Comparison of ENCODE assay signal across 13 mouse cellular contexts in genomic region chr5:64478599-64479214, GRCm38 (mm10).
DNase-seq lines count a peak whose midpoint lies in the region; ATAC-seq and TF ChIP-seq lines count a peak whose summit lies in the region.
"Had no signal": no experiment of that assay in that cellular context is flagged by ENCODE, and none has a peak within 500 bp of the region (broad histone marks: within the 10 kb centered on the region; RNA-seq: fewer than 3 reads in every experiment).

No protein-coding gene starts in this region.

- no peak for TF ChIP-seq POLR2A in liver, adult 2 months (IDR thresholded peaks at IDR 0.05; ENCODE audit: extremely low read depth, insufficient read depth, low read length)

- H3K4me2 ChIP-seq in forebrain, embryonic 12.5 days = no peak overlapping the region
- no peak overlapping the region for H3K4me2 ChIP-seq in forebrain, embryonic 16.5 days (ENCODE audit: low read length)
- H3K4me2 ChIP-seq: hindbrain, embryonic 14.5 days; neural tube, embryonic 13.5 days had no signal

- ATAC-seq in forebrain, embryonic 12.5 days (ENCODE audit: low FRiP score) = no peak
- no peak for ATAC-seq in forebrain, embryonic 16.5 days

- intact Hi-C loops in left cerebral cortex, postnatal 4 days (cut with DNase I) = no loop called here
- intact Hi-C loops in left cerebral cortex, postnatal 10 days (cut with DNase I) = loop anchor here (5.0 kb wide), 1 partner anchor 86 kb away; no protein-coding TSS in a partner anchor

- no peaks in the 10 kb centered on the region for H3K27me3 ChIP-seq in forebrain, embryonic 12.5 days
- H3K27me3 ChIP-seq in forebrain, embryonic 16.5 days (replicated peaks; ENCODE audit: control insufficient read depth, insufficient read depth, low read length) = no peaks in the 10 kb centered on the region
- H3K27me3 ChIP-seq in liver, adult 2 months (ENCODE audit: control insufficient read depth, insufficient read depth, low read length) = no peaks in the 10 kb centered on the region

- TF ChIP-seq CTCF in liver, adult 2 months (IDR thresholded peaks at IDR 0.05; ENCODE audit: low read depth, low read length) = 0 out of 2 replicates have a peak, but pooled peaks have one; percentile 9

- no peaks in the 10 kb centered on the region for H3K36me3 ChIP-seq in forebrain, embryonic 12.5 days (replicated peaks)
- no peaks in the 10 kb centered on the region for H3K36me3 ChIP-seq in forebrain, embryonic 16.5 days (ENCODE audit: control insufficient read depth, insufficient read depth)
- H3K36me3 ChIP-seq in liver, adult 2 months (ENCODE audit: control insufficient read depth, insufficient read depth, low read length) = no peaks in the 10 kb centered on the region
- no peaks in the 10 kb centered on the region for H3K36me3 ChIP-seq in ES-E14 (ENCODE audit: control insufficient read depth, insufficient read depth, low read length, poor library complexity, severe bottlenecking)
- H3K36me3 ChIP-seq: heart, embryonic 10.5 days; neural tube, embryonic 13.5 days had no signal

- 71% methylated on average over 10 of the region's 10 CpGs for WGBS in forebrain, embryonic 12.5 days
- 28% methylated on average over 10 of the region's 10 CpGs for WGBS in forebrain, embryonic 16.5 days
- 77% methylated on average over 10 of the region's 10 CpGs for WGBS in liver, adult 2 months

- H3K4me3 ChIP-seq in forebrain, embryonic 12.5 days (replicated peaks) = no peak overlapping the region
- H3K4me3 ChIP-seq in forebrain, embryonic 16.5 days (replicated peaks; ENCODE audit: low read length) = no peak overlapping the region
- no peak overlapping the region for H3K4me3 ChIP-seq in liver, adult 2 months (ENCODE audit: insufficient read depth, low read depth, low read length)
- H3K4me3 ChIP-seq in ES-E14 (ENCODE audit: insufficient read depth in 1 of 2, low read depth in 1 of 2, low read length in 2 of 2, poor library complexity in 1 of 2, severe bottlenecking in 1 of 2) = no peak overlapping the region
- H3K4me3 ChIP-seq: heart, embryonic 10.5 days; neural tube, embryonic 13.5 days had no signal

- peaks cover 19% of the 10 kb centered on the region for H3K4me1 ChIP-seq in forebrain, embryonic 12.5 days
- H3K4me1 ChIP-seq in forebrain, embryonic 16.5 days (replicated peaks; ENCODE audit: control insufficient read depth, insufficient read depth, low read length) = peaks cover 6% of the 10 kb centered on the region; the same call in 1 of the 2 replicates
- no peaks in the 10 kb centered on the region for H3K4me1 ChIP-seq in liver, adult 2 months (ENCODE audit: control insufficient read depth, insufficient read depth, low read length)
- H3K4me1 ChIP-seq in ES-E14 (ENCODE audit: control insufficient read depth in 2 of 2, insufficient read depth in 2 of 2, low read length in 2 of 2, poor library complexity in 1 of 2) = peaks cover 0 to 5% of the 10 kb centered on the region in 2 experiments; a peak in 2 of 4 replicates
- H3K4me1 ChIP-seq: heart, embryonic 10.5 days; neural tube, embryonic 13.5 days had no signal

- H3K79me2 ChIP-seq in liver, adult 2 months (ENCODE audit: control insufficient read depth, insufficient read depth, low read length) = no peaks in the 10 kb centered on the region

- no peak for DNase-seq in liver, adult 2 months (ENCODE audit: extremely low read depth, low read depth, low spot score)
- DNase-seq in liver (no peak), ES-E14 (ENCODE audit: low read depth, low spot score) (no peak)
- peak; percentile 77 for DNase-seq in induced T-regulatory cell, adult 2 months (ENCODE audit: low read depth)
- DNase-seq in left cerebral cortex, postnatal 4 days = no peak
- no peak for DNase-seq in left cerebral cortex, postnatal 10 days (ENCODE audit: extremely low spot score in 1 of 2, low spot score in 2 of 2)
- DNase-seq: right cerebral cortex, postnatal 4 days had no signal

- H3K9ac ChIP-seq in forebrain, embryonic 12.5 days = no peak overlapping the region
- H3K9ac ChIP-seq in forebrain, embryonic 16.5 days (replicated peaks; ENCODE audit: low read depth, low read length) = no peak overlapping the region
- H3K9ac ChIP-seq in liver, adult 2 months (ENCODE audit: low read depth, low read length) = no peak overlapping the region
- H3K9ac ChIP-seq in ES-E14 (ENCODE audit: insufficient read depth, low read depth, low read length, poor library complexity, severe bottlenecking) = no peak overlapping the region; the same call in 1 of the 2 replicates
- H3K9ac ChIP-seq: hindbrain, embryonic 14.5 days; liver, embryonic 14.5 days; neural tube, embryonic 13.5 days had no signal

- H3K27ac ChIP-seq in forebrain, embryonic 12.5 days = peak overlapping the region; percentile 42; the same call in 1 of the 2 replicates
- no peak overlapping the region for H3K27ac ChIP-seq in forebrain, embryonic 16.5 days (ENCODE audit: low read length)
- H3K27ac ChIP-seq in liver, adult 2 months (replicated peaks; ENCODE audit: insufficient read depth, low read depth, low read length) = no peak overlapping the region
- no peak overlapping the region for H3K27ac ChIP-seq in ES-E14 (ENCODE audit: insufficient read depth, low read depth, low read length, poor library complexity, severe bottlenecking)
- H3K27ac ChIP-seq: heart, embryonic 10.5 days; hindbrain, embryonic 14.5 days; liver, embryonic 14.5 days; neural tube, embryonic 13.5 days had no signal

- in situ Hi-C loops in ES-E14 (cut with MboI; ENCODE audit: low sequenced_read_pairs in 2 of 2, unreplicated experiment in 2 of 2) = no loop called here

- no peaks in the 10 kb centered on the region for H3K9me3 ChIP-seq in forebrain, embryonic 12.5 days
- H3K9me3 ChIP-seq in forebrain, embryonic 16.5 days (ENCODE audit: control insufficient read depth, low read length) = 0 out of 2 replicates have a peak, but pooled peaks cover 2% of the 10 kb centered on the region
- no peaks in the 10 kb centered on the region for H3K9me3 ChIP-seq in ES-E14 (ENCODE audit: control insufficient read depth, insufficient read depth, low read depth, low read length)
- H3K9me3 ChIP-seq: heart, embryonic 10.5 days; neural tube, embryonic 13.5 days had no signal

TF ChIP-seq in ES-E14, 5 proteins besides CTCF, POLR2A, EP300 and RAD21:
- TF ChIP-seq HCFC1 (IDR thresholded peaks at IDR 0.05; ENCODE audit: borderline replicate concordance, insufficient read depth, low read length) (no peak), ZC3H11A (IDR thresholded peaks at IDR 0.05; ENCODE audit: borderline replicate concordance, low read depth, low read length) (0 out of 2 replicates have a peak, but pooled peaks have one; percentile 23)
